Mouse (Mus musculus) right cerebral cortex, postnatal 4 days (tissue): ENCODE results near the gene Olfr1135.

ENCODE experiments used
- DNase-seq: peaks from one replicate; pipeline ENCODE4 v3.0.0-alpha.2; 2022

Gene Olfr1135

DNA sequence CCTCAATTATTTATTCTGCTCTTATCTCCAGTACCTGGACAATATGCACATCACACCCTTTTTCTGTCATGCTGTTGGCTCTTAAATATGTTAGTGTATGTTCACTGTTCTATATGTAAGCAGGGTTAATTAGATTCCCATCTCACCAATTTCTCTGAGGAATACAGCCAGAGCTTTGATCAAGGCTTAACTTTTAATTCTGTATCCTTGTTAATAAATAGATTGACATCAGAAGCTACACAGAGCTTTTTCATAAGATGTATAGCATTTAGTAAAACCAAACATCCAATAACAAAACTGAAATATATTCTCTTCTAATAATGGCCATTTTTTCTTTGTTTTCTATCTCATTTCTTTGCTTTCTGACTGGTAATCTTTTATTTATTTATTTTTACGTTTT lies at the start of gene Olfr1135:
Gene Olfr1135, minus strand, starts transcription at position 101 of the 400 bp plus-strand sequence.
- DNase-seq, result no peak

DNA sequence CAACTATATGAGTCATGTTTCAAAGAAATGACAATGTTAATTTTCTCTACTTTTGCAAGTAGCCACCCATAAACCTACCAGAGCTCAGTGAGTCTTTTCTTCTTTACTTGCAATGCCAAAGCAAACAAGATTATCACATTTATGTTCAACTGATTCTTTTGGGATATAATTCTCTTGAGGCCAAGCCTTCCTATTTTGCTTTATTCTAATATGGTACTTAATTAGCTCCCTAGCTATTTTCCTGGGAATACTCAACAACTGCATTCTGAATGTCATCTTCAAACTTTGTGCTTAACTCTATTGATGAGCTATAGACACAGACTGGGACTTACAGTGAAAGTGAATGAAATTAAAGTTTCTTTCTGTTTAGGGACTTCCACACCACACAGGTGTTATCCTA lies 39.6 kb upstream of the Olfr1135 start, which contains the start of gene Olfr1137:
Gene Olfr1137, minus strand, starts transcription at position 101 of the 400 bp plus-strand sequence.
- DNase-seq, result no peak

DNA sequence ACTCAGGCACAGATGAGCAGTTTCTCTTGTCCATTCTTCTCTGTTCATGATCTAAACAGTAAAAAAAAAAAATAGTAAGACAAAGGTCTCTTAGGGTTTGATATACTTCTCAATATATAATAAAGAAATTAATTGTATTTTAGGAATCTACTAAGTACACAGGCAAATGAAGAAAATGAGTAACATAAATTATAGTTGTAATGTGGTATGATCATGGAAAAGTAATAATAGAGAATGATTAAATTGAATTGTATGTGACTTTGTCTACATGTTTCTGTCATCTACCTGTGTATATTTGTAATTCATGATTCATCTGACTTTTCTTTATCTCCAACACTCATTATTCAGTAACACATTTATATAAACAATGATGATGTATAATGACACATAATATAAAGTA lies 20.4 kb upstream of the Olfr1135 start, which contains the start of gene Olfr1136:
Gene Olfr1136, minus strand, starts transcription at position 101 of the 400 bp plus-strand sequence.
- DNase-seq, result no peak

DNA sequence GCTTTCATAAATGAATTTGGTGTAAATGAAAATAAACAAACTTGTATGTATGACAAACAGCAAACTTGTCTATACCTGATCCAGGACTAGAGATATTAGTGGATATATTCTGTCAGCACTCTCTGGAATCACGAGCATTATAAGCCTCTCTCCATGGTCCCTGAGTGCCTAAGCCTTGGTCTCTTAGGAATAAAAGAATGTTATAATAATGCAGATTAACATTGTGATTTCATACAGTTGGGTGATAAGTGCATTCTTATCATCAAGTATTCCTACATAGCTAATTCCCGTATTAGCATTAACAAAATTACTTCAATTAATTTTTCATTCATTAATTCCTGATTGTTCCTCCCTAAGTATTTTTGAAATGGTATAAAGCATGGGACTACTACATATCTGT lies 15.1 kb downstream of the Olfr1135 start, which contains the start of gene Olfr1134:
Gene Olfr1134, minus strand, starts transcription at position 101 of the 400 bp plus-strand sequence.
- no peak for DNase-seq

DNA sequence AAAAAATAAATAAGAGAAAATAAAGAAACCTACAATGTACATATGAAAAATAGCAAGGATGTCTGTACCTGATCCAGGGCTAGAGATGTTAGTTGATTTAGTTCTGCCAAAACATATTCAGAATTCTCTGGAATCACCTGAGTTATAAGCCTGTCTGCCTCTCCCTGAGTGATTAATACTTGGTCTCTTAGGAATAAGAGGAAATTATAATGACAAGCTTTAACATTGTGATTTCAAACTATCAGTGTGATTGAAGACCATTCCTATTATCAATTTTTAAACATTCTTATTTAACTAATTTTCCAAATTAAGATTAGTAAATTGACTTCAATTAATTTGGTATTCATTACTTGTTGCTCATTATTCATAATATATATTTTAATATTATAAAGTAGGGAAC lies 26.2 kb downstream of the Olfr1135 start, which contains the start of gene Olfr1133:
Gene Olfr1133, minus strand, starts transcription at position 101 of the 400 bp plus-strand sequence.
- DNase-seq, result no peak

DNA sequence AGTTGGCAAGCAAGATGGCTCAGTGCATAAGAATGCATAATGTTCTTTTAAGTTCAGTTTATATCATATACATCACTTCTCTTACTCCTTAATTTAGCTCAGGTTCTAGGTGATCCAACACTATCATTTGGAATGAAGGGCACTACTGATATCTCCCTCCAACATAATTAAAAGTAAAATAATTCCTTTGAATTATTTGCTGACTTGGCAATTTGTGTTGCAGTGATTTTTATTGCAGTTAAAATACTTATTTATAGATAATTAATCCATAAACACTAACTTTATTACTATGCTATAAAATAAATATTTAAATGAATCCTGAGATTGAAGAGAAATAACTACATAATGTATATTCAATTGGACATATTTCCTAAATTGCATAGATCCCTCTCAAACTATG lies 31.0 kb downstream of the Olfr1135 start:
- no peak for DNase-seq

DNA sequence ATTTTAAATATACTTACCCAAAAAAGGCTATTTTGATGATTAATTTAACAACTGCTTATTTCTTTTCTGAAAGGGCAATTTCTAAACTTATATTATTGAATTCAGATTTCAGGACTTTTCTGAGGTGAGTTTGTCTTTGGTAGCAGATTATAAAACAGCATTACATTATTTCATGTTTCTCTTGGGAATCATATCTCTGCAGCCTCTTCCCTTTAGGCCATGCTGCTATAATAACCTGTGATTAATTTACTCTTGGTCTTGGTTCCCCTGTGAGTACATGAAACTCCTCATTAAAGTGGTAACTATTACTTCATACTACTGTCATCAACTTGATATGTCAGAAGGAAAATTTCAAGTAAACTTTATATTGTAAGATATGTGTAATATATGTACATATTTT lies 36.0 kb downstream of the Olfr1135 start, which contains the start of gene Olfr1132:
Gene Olfr1132, minus strand, starts transcription at position 101 of the 400 bp plus-strand sequence.
- no peak for DNase-seq

DNA sequence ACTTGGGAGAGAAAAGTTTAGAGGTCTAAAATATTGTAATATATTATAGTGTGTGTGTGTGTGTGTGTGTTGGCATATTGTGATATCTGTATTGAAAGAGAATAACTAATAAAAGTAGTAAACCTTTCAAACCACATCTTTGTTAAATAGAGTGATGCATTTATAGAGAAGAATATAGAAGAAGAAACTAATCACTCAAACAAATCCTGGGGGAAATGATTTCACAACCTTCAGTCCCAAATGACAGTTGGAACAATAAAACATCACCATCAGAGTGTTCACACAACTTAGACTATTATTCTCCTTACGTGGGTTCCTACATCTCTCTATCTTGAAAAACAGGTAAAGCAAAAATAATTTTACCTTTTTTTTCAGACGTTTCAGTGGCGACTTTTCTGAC lies 46.7 kb downstream of the Olfr1135 start, which contains the start of gene Olfr1131:
Gene Olfr1131, plus strand, starts transcription at position 301 of the 400 bp plus-strand sequence.
- DNase-seq, result no peak
